Mouse (Mus musculus) neutrophil, adult 5-6 weeks (primary cell): ENCODE measurements around the gene Foxj2. TPM values are rescaled to one million over a fixed set of nuclear protein-coding genes. Genes with fewer than 3 reads are reported as not detected.

ENCODE experiments used
- ATAC-seq: fragments of 151-379, 151-347 bp; 2 replicates; pipeline ENCODE4 v1.8.0; 2017; ENCODE audit warnings: mild to moderate bottlenecking, moderate TSS enrichment; ENCODE audit not compliant: insufficient number of reproducible peaks, poor library complexity, low FRiP score, severe bottlenecking; ENCODE audit errors: extremely low read depth
- total RNA-seq: library from RNA; stranded (forward); fragments of 200-1000 nt; gene quantifications from 2 replicates; pipeline ENCODE4 v1.2.3, GENCODE M21; 2017

Foxj2 gene
- total RNA-seq: 32.8 and 38.8 TPM in 2 replicates

- peak; percentile 47 for ATAC-seq
These were observed at the start of gene Foxj2 for GRCm38 (mm10) chr6:122819306-122820070. Gene Foxj2, plus strand, starts transcription at chr6:122819914.

- no peak for ATAC-seq
These were observed 48.9 kb upstream of the Foxj2 start for GRCm38 (mm10) chr6:122770760-122771315.

- ATAC-seq: no peak
These were observed 47.0 kb upstream of the Foxj2 start for GRCm38 (mm10) chr6:122772701-122773100.

GRCm38 (mm10) chr6:122774345-122774744 is 45.4 kb upstream of the Foxj2 start:
- no peak for ATAC-seq

- no peak for ATAC-seq
These were observed 43.7 kb upstream of the Foxj2 start for GRCm38 (mm10) chr6:122776040-122776439.

GRCm38 (mm10) chr6:122779916-122780315 is 39.8 kb upstream of the Foxj2 start:
- no peak for ATAC-seq

GRCm38 (mm10) chr6:122781167-122781566 is 38.5 kb upstream of the Foxj2 start:
- ATAC-seq: no peak

- ATAC-seq: no peak
These were observed 37.5 kb upstream of the Foxj2 start for GRCm38 (mm10) chr6:122782164-122782563.

- 0 out of 2 replicates have a peak, but pooled peaks have one; percentile 20 for ATAC-seq
These were observed 34.8 kb upstream of the Foxj2 start for GRCm38 (mm10) chr6:122784866-122785265.

- ATAC-seq: peak; percentile 90
These were observed 33.4 kb upstream of the Foxj2 start for GRCm38 (mm10) chr6:122786275-122786674.

GRCm38 (mm10) chr6:122795254-122795935 is 24.3 kb upstream of the Foxj2 start:
- no peak for ATAC-seq

GRCm38 (mm10) chr6:122800640-122801300 is 18.9 kb upstream of the Foxj2 start:
- 0 out of 2 replicates have a peak, but pooled peaks have one; percentile 0 for ATAC-seq

- peak; percentile 10 for ATAC-seq
These were observed 18.4 kb upstream of the Foxj2 start, which contains the start of gene Slc2a3 for GRCm38 (mm10) chr6:122801301-122801800. Gene Slc2a3, minus strand, starts transcription at chr6:122801640.

- ATAC-seq: peak; percentile 43
These were observed 17.8 kb upstream of the Foxj2 start for GRCm38 (mm10) chr6:122801801-122802514.

- peak; percentile 90 for ATAC-seq
These were observed 15.3 kb upstream of the Foxj2 start for GRCm38 (mm10) chr6:122804418-122804817.

GRCm38 (mm10) chr6:122810022-122810614 is 9.6 kb upstream of the Foxj2 start:
- peak; percentile 6; the same call in 1 of the 2 replicates for ATAC-seq

- peak; percentile 91 for ATAC-seq
These were observed 9.0 kb upstream of the Foxj2 start for GRCm38 (mm10) chr6:122810615-122811279.

- ATAC-seq: peak; percentile 67
These were observed 8.4 kb upstream of the Foxj2 start for GRCm38 (mm10) chr6:122811280-122811652.
